Mouse (Mus musculus) stomach, embryonic 14.5 days (tissue): Measurements from ENCODE around the gene Lce6a. TPM values are rescaled to one million over a fixed set of nuclear protein-coding genes. Genes with fewer than 3 reads are reported as not detected.

Source experiments
- ATAC-seq: fragments of 200-750 bp; cut with Nextera tagmentation; 2 replicates; pipeline ENCODE4 v1.8.0; 2017; ENCODE audit warnings: low read depth, moderate TSS enrichment; ENCODE audit not compliant: insufficient number of reproducible peaks, insufficient read depth, low FRiP score
- H3K27ac ChIP-seq: fragments of 300-500 bp; sonication (generic); 2 replicates; pipeline ENCODE4 v1.5.1; 2014; ENCODE audit warnings: mild to moderate bottlenecking, low read length, moderate library complexity, mixed read lengths
- H3K27me3 ChIP-seq: fragments of 300-500 bp; sonication (generic); 2 replicates; pipeline ENCODE4 v1.6.1; 2014; ENCODE audit warnings: low read length, control low read depth, mixed read lengths; ENCODE audit not compliant: control insufficient read depth, insufficient read depth
- H3K36me3 ChIP-seq: fragments of 300-500 bp; sonication (generic); 2 replicates; pipeline ENCODE4 v1.6.1; 2014; ENCODE audit warnings: mild to moderate bottlenecking, control low read depth, low read length, moderate library complexity, mixed read lengths; ENCODE audit not compliant: control insufficient read depth, insufficient read depth
- H3K4me1 ChIP-seq: fragments of 300-500 bp; sonication (generic); 2 replicates; pipeline ENCODE4 v1.6.1; 2014; ENCODE audit warnings: low read length, control low read depth, mixed read lengths; ENCODE audit not compliant: control insufficient read depth, insufficient read depth
- H3K4me2 ChIP-seq: fragments of 300-500 bp; sonication (generic); replicated peaks from 2 replicates; pipeline ENCODE4 v1.6.1; 2014; ENCODE audit warnings: low read depth, low read length, control low read depth
- H3K4me3 ChIP-seq: fragments of 300-500 bp; sonication (generic); 2 replicates; pipeline ENCODE4 v1.5.1; 2014; ENCODE audit warnings: low read depth, low read length, control low read depth
- H3K9ac ChIP-seq: fragments of 300-500 bp; sonication (generic); replicated peaks from 2 replicates; pipeline ENCODE4 v1.6.1; 2014; ENCODE audit warnings: low read depth, mild to moderate bottlenecking, control low read depth, low read length, moderate library complexity, mixed read lengths
- H3K9me3 ChIP-seq: fragments of 300-500 bp; sonication (generic); 2 replicates; pipeline ENCODE4 v1.6.1; 2016; ENCODE audit warnings: low read depth, low read length, control low read depth; ENCODE audit not compliant: control insufficient read depth
- WGBS: fragments of 180-500 bp; shearing (Covaris S2); extraction: QIAGEN DNeasy Blood & Tissue Kit; methylation state at CpG from one replicate; pipeline ENCODE4 v1.1.7; 2014; 5-methylcytosine and 5-hydroxymethylcytosine counted together
- polyA plus RNA-seq: library from polyadenylated mRNA; unstranded; fragments of >200 nt; fragmentation: Nextera tagmentation; extraction: Ambion mirVana; gene quantifications from 2 replicates; pipeline ENCODE4 v1.2.1, GENCODE M21; 2014

The Lce6a gene
- polyA plus RNA-seq, 1 experiment from 2014 or later: not detected

DNA sequence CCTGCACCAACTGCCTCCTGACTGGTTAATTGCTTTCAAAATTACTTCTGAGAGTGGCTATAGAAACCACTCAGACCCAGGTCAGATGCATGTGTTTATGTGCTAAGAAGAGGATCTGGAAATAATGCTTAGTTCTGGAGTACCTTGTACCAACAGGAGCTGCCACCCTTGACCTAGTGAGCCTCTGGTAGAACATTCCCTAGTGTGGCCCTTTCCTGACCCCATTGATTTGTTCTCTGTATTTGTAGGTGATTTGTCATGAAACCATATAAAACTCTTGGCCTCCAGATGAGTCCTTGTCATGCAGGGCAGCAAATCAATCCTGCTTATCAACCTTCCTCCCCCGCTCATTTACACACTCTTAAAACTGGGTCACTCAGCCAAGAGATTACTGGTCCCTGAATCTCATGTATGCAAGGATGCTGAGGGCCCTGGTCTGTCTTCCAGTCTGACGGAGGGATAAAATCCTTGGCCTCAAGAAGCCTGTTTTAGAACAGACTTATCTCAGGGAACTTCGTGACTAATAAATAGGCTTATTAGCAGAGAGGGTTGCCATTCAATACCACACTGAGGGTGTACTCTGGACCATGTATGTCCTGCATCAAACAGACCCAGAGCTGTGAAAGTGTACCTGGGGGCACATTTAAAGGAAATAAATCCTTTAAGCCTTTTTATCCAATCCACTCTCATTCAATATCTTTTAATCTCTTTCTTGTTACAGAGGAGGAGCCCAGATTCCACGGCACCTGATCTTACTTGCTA lies 42.6 kb downstream of the Lce6a start:
- Histone ChIP-seq H3K27me3 (no peaks in the 10 kb centered on the region), H3K4me3 (no peak overlapping the region), H3K9ac (no peak overlapping the region), H3K27ac (no peak overlapping the region; the same call in 1 of the 2 replicates), H3K4me2 (no peak overlapping the region), H3K9me3 (no peaks in the 10 kb centered on the region), H3K4me1 (no peaks in the 10 kb centered on the region), H3K36me3 (no peaks in the 10 kb centered on the region)
- no peak for ATAC-seq
- 46% methylated on average over 4 of the region's 4 CpGs for WGBS

DNA sequence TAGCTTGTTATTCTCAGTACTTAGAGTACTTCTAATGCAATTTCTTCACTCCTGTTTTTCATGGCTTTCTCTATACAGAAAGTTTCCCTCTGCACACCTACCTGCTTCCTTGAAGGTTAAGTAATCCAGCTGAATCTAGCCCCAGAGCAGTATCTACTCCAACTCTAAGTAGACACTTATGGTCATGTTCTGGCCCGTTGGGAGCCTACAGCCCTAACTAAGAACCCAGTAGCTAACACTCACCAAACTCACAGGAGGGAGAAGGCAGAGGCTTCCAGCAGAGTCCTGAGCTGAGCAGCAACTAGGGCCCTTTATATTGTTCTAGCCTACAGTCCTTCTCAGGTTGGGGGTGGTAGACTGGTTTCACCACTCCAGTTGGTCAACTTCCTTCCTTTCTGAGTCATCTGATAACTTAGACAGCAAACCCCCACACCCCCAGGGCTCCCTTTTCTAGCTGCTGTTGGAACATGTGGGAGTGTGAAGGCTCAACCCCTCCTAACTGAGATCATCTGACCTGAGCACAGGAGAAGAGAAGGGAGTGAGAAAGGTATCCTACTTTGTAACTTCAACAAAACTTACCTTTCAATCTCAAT lies 47.9 kb downstream of the Lce6a start, which contains the start of gene Ivl:
Gene Ivl, minus strand, starts transcription at position 287 of the 593 bp plus-strand sequence.
- 83% methylated on average over 1 of the region's 1 CpGs for WGBS

GRCm38 (mm10) chr3:92572514-92573155 lies 48.8 kb downstream of the Lce6a start:
- no peak overlapping the region for H3K4me2 ChIP-seq
- H3K27me3 ChIP-seq: no peaks in the 10 kb centered on the region
- no peaks in the 10 kb centered on the region for H3K36me3 ChIP-seq
- H3K9ac ChIP-seq: no peak overlapping the region
- ATAC-seq: no peak
- no peaks in the 10 kb centered on the region for H3K9me3 ChIP-seq
- WGBS: 66% methylated on average over 2 of the region's 2 CpGs
- no peak overlapping the region for H3K27ac ChIP-seq
- no peaks in the 10 kb centered on the region for H3K4me1 ChIP-seq
- H3K4me3 ChIP-seq: no peak overlapping the region

More for the DNA sequence above, 47.9 kb downstream of the Lce6a start, which contains the start of gene Ivl:
- Histone ChIP-seq H3K27me3 (no peaks in the 10 kb centered on the region), H3K27ac (no peak within 1 kb of the TSS), H3K4me2 (no peak within 1 kb of the TSS), H3K4me3 (no peak within 1 kb of the TSS), H3K4me1 (no peaks in the 10 kb centered on the region), H3K9me3 (no peaks in the 10 kb centered on the region), H3K36me3 (no peaks in the 10 kb centered on the region), H3K9ac (no peak within 1 kb of the TSS)
- no peak for ATAC-seq

Other genes starting within 250 kb of the Lce6a start
- not detected in 2 replicates for gene Sprr2h, start 236.0 kb downstream of the Lce6a start, polyA plus RNA-seq
- not detected in 2 replicates for gene Sprr2i, start 213.7 kb downstream of the Lce6a start, polyA plus RNA-seq
- gene Sprr2j-ps, start 203.6 kb downstream of the Lce6a start, polyA plus RNA-seq: not detected in 2 replicates
- 5.8 and 7.5 TPM in 2 replicates for gene Gm9774, start 192.2 kb downstream of the Lce6a start, polyA plus RNA-seq
- not detected in 2 replicates for gene Sprr2k, start 189.1 kb downstream of the Lce6a start, polyA plus RNA-seq
- not detected in 2 replicates for gene Sprr1b, start 182.9 kb downstream of the Lce6a start, polyA plus RNA-seq
- gene Sprr3, start 162.9 kb downstream of the Lce6a start, polyA plus RNA-seq: 0.20 and 0.97 TPM in 2 replicates
- 26.0 and 31.7 TPM in 2 replicates for gene Sprr1a, start 135.8 kb downstream of the Lce6a start, polyA plus RNA-seq
- gene Sprr4, start 121.2 kb downstream of the Lce6a start, polyA plus RNA-seq: not detected in 2 replicates
- not detected in 2 replicates for gene 2310046K23Rik, start 87.1 kb downstream of the Lce6a start, polyA plus RNA-seq
- 0.25 and 0.52 TPM in 2 replicates for gene Ivl, start 47.9 kb downstream of the Lce6a start, polyA plus RNA-seq
- gene Smcp, start 32.7 kb downstream of the Lce6a start, polyA plus RNA-seq: not detected in 2 replicates
- gene 2210017I01Rik, start 14.2 kb downstream of the Lce6a start, polyA plus RNA-seq: not detected in 2 replicates
- gene Lce1a1, start 26.6 kb upstream of the Lce6a start, polyA plus RNA-seq: not detected in 2 replicates
- not detected in 2 replicates for gene Lce1b, start 35.3 kb upstream of the Lce6a start, polyA plus RNA-seq
- not detected in 2 replicates for gene Lce1a2, start 48.7 kb upstream of the Lce6a start, polyA plus RNA-seq
- gene Lce1c, start 57.6 kb upstream of the Lce6a start, polyA plus RNA-seq: not detected in 2 replicates
- not detected in 2 replicates for gene Lce1d, start 65.5 kb upstream of the Lce6a start, polyA plus RNA-seq
- not detected in 2 replicates for gene Lce1e, start 87.4 kb upstream of the Lce6a start, polyA plus RNA-seq
- not detected in 2 replicates for gene Lce1f, start 98.7 kb upstream of the Lce6a start, polyA plus RNA-seq
- not detected in 2 replicates for gene Gm38119, start 117.4 kb upstream of the Lce6a start, polyA plus RNA-seq
- not detected in 2 replicates for gene Lce1g, start 130.7 kb upstream of the Lce6a start, polyA plus RNA-seq
- not detected in 2 replicates for gene Lce1h, start 143.4 kb upstream of the Lce6a start, polyA plus RNA-seq
- not detected in 2 replicates for gene Lce1i, start 157.2 kb upstream of the Lce6a start, polyA plus RNA-seq
- not detected in 2 replicates for gene Lce1j, start 168.9 kb upstream of the Lce6a start, polyA plus RNA-seq
- not detected in 2 replicates for gene Lce1k, start 186.2 kb upstream of the Lce6a start, polyA plus RNA-seq
- gene Kprp, start 205.6 kb upstream of the Lce6a start, polyA plus RNA-seq: 0.15 TPM in 1 of 2 replicates, not detected in the other
- gene Lce1l, start 229.6 kb upstream of the Lce6a start, polyA plus RNA-seq: not detected in 2 replicates
- gene 2310050C09Rik, start 248.6 kb upstream of the Lce6a start, polyA plus RNA-seq: not detected in 2 replicates